Mouse (Mus musculus) ES-CJ7 (cell line): ENCODE results near the gene Trim69.

Experiments used
- DNase-seq: peaks from one replicate; pipeline ENCODE4 v3.0.0; 2011; ENCODE audit warnings: low read depth, low spot score

Trim69 gene

GRCm38 (mm10) chr2:122160680-122161079 is at the start of gene Trim69:
Gene Trim69 (plus strand): TSS chr2:122160700.
- peak; percentile 75 for DNase-seq

GRCm38 (mm10) chr2:122116888-122117287 is 43.6 kb upstream of the Trim69 start:
- no peak for DNase-seq

- DNase-seq, result peak; percentile 98
Observed at GRCm38 (mm10) chr2:122117961-122118958, 42.2 kb upstream of the Trim69 start, which contains the start of gene Spg11. Gene Spg11 (minus strand): TSS chr2:122118386.

GRCm38 (mm10) chr2:122125680-122126572 is 34.6 kb upstream of the Trim69 start:
- DNase-seq, result peak; percentile 55

GRCm38 (mm10) chr2:122126765-122127347 is 33.6 kb upstream of the Trim69 start:
- DNase-seq, result no peak

- no peak for DNase-seq
Observed at GRCm38 (mm10) chr2:122127635-122128034, 32.9 kb upstream of the Trim69 start.

GRCm38 (mm10) chr2:122132078-122132477 is 28.4 kb upstream of the Trim69 start:
- DNase-seq, result no peak

GRCm38 (mm10) chr2:122132618-122133017 is 27.9 kb upstream of the Trim69 start:
- DNase-seq, result no peak

- no peak for DNase-seq
Observed at GRCm38 (mm10) chr2:122137839-122138465, 22.5 kb upstream of the Trim69 start.

GRCm38 (mm10) chr2:122140815-122141214 is 19.7 kb upstream of the Trim69 start:
- DNase-seq, result no peak

- peak; percentile 30 for DNase-seq
Observed at GRCm38 (mm10) chr2:122141332-122141967, 19.1 kb upstream of the Trim69 start.

- no peak for DNase-seq
Observed at GRCm38 (mm10) chr2:122143111-122143510, 17.4 kb upstream of the Trim69 start.

GRCm38 (mm10) chr2:122145756-122146155 is 14.7 kb upstream of the Trim69 start:
- DNase-seq, result no peak

GRCm38 (mm10) chr2:122146687-122147086 is 13.8 kb upstream of the Trim69 start:
- DNase-seq, result no peak

GRCm38 (mm10) chr2:122147508-122148241 is 12.8 kb upstream of the Trim69 start, which contains the start of gene B2m:
Gene B2m (plus strand): TSS chr2:122147686.
- peak; percentile 90 for DNase-seq

GRCm38 (mm10) chr2:122148242-122148917 is 12.1 kb upstream of the Trim69 start:
- no peak for DNase-seq

- DNase-seq, result no peak
Observed at GRCm38 (mm10) chr2:122149316-122149715, 11.2 kb upstream of the Trim69 start.

- no peak for DNase-seq
Observed at GRCm38 (mm10) chr2:122149716-122150115, 10.8 kb upstream of the Trim69 start.

- no peak for DNase-seq
Observed at GRCm38 (mm10) chr2:122151221-122151620, 9.3 kb upstream of the Trim69 start.
